Mouse (Mus musculus) kidney, adult 2 months (tissue): ENCODE data around the gene Tbx2.

ENCODE experiments used
- CTCF ChIP-seq: fragments of 200-500 bp; conservative IDR thresholded peaks from 2 replicates; pipeline ENCODE4 v1.5.1; 2011; ENCODE audit warnings: low read depth, mild to moderate bottlenecking, control low read depth, low read length, moderate library complexity, mixed read lengths; ENCODE audit not compliant: insufficient read depth, insufficient read length
- POLR2A ChIP-seq: fragments of 200-500 bp; IDR thresholded peaks from one replicate; pipeline ENCODE4 v1.6.1; 2011; ENCODE audit warnings: low read depth, low read length, control low read depth

- TF ChIP-seq POLR2A, result no peak
- TF ChIP-seq CTCF, result 0 out of 2 replicates have a peak, but pooled peaks have one; percentile 0
These were observed 39.7 kb upstream of the Tbx2 start for GRCm38 (mm10) chr11:85792534-85793215.
